Mouse (Mus musculus) liver, adult 2 months (tissue): Measurements from ENCODE around the gene Dnmt3a.

Source experiments
- CTCF ChIP-seq: fragments of 200-500 bp; IDR thresholded peaks from 2 replicates; pipeline ENCODE4 v1.5.1; 2011; ENCODE audit warnings: low read depth, low read length, control low read depth
- POLR2A ChIP-seq: fragments of 200-500 bp; IDR thresholded peaks from 2 replicates; pipeline ENCODE4 v1.6.1; 2011; ENCODE audit warnings: low read length, control low read depth; ENCODE audit not compliant: insufficient read depth; ENCODE audit errors: extremely low read depth

DNA sequence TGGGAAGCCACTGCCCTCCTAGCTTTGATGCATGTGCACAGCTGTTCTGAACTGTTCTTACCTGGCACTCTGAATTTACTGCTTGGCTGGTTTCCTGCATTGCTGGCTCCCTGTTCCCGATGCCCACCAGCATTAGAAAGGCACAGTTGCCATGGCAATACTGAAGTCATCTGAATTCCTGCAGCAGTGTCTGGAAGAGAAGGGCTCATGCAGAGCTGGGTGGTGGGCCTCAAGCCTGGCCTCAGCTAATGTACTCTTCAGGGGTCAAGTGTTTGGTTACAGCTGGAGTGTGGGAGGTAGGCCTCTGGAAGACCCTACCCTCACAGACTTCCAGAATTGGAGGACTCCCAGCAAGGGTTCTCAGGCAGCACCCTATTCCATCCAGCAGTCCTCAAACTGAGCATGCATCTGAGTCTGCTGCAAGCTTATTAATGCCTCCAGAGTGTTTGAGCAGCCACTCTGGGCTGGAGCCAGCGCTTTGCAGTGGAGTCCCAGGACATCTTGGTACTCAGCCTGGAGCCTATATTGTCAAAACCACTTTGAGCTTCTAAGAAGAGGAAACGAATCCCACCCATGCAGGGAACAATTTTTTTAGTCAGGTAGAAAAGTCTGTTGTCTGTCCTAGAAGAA is 22.5 kb upstream of the Dnmt3a start:
- TF ChIP-seq CTCF = no peak
- TF ChIP-seq POLR2A = no peak
